Mouse (Mus musculus): ENCODE measurements at regions not wholly inside any gene's neighbourhood (a gene's known extent, or its start where the extent isn't known, plus 50 kb on each side); places are given as distances from the start of the nearest gene placed in this dataset.

GRCm38 (mm10) chr17:15981558-15981957, 150.7 kb upstream of the Rgmb start:
- no peak for DNase-seq (ENCODE audit: low spot score)

- DNase-seq (ENCODE audit: low spot score) = no peak
Measured at GRCm38 (mm10) chr17:15977374-15978031, 146.7 kb upstream of the Rgmb start.

GRCm38 (mm10) chr17:15971351-15971685, 140.5 kb upstream of the Rgmb start:
- DNase-seq (ENCODE audit: low spot score) = no peak

GRCm38 (mm10) chr17:15970481-15971350, 139.9 kb upstream of the Rgmb start:
- DNase-seq (ENCODE audit: low spot score) = no peak

DNA sequence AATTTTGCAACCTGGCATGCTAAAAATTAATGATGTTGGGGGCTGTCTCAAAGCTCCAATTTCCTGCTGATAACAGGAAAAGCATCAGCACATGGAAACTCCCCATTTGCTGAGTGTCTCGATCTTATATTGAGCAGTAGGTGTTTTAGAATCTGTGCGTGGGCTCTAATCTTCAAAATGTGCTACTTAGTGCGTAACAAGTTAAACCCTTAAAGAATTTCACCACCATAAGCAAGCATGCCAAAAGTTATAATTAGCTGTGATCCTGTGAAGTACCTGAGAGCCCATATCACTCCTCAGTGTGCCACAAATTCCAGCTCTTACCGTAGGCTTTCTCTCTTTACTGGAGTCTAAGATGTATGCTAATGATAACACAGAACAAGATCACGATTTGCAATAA, 137.5 kb upstream of the Rgmb start:
- no peak for DNase-seq (ENCODE audit: low spot score)

DNA sequence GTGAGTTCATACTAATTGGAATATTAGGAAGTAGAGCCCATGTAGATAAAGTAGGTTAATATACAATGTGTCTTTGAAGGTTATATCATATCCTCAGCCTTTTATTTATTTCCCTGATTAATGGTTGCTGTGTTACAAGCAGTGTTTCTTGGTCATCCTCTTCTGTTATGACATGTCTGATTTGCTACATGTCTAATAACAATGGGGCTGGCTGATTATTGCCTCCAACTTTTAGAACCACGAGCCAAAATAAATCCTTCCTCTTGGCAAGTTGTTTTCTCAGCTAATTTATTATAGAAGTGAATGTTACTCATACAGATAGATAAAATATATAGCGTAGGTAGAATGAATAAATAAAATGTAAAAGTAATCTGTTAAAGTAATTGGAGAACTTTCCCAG, 124.8 kb upstream of the Rgmb start:
- DNase-seq (ENCODE audit: low spot score) = no peak

DNA sequence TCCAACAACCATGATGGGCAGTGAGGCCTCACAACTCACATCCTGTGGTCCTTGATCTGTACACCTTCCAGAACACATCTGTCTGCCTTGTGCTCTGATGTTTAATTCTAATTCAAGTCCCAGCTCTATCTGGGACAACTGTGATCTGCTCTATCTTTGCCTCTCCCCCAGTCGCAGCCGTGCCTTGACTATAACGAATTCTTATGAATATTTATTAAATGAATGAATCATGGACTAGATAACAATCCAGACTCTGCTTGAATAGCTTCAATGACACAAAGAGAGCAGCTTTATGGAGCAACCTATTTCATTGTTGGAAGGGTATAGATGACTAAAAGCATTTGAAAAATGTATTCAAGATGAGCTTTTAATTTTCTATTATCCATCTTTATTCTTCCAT, 120.8 kb upstream of the Rgmb start:
- no peak for DNase-seq (ENCODE audit: low spot score)

GRCm38 (mm10) chr17:15949753-15950152, 118.9 kb upstream of the Rgmb start:
- DNase-seq (ENCODE audit: low spot score) = no peak

DNA sequence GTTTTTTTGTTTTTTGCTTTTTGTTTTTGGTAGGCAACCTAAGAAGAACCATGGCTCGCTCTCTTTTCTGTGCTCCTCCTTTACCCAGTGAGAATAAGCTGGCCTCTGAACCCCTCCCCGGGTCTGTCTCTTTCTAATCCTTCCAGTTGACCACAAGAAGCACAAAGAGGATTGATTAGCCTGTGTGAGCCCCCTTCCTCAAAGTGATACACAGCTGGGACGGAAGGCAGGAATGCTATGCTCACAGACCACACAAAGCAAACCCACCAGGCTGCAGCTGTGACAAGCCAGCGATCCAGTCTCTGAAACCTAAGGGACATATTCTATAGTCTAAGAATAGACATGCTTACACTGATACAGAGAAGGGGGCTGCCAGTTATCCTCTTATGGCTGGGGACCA, 111.5 kb upstream of the Rgmb start:
- DNase-seq (ENCODE audit: low spot score) = no peak

- DNase-seq (ENCODE audit: low spot score) = no peak
Measured at GRCm38 (mm10) chr17:15918609-15919008, 87.8 kb upstream of the Rgmb start.

- no peak for DNase-seq (ENCODE audit: low spot score)
Measured at GRCm38 (mm10) chr17:15898689-15899419, 68.0 kb upstream of the Rgmb start.

DNA sequence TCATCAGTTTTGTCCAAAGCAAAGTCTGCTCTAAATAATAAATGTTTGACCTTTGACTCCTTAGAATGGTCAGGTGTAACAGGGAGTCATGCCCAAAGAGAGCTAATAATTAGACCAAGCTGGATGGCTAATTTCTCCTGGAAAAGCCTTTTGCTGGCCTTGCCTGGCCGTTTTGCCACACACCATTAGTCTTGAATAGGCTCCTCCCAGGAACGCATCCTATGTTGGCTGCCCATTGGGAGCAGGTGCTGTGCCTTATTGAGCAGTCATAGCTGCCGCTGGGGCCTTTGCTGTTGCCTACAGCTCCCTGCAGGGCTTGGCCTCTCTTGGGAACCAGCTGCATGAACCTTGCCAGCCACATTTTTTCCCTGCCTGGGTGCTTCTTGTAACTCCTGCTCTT, 65.1 kb upstream of the Rgmb start:
- no peak for DNase-seq (ENCODE audit: low spot score)

GRCm38 (mm10) chr17:15891896-15892675, 61.2 kb upstream of the Rgmb start:
- DNase-seq (ENCODE audit: low spot score) = no peak

DNA sequence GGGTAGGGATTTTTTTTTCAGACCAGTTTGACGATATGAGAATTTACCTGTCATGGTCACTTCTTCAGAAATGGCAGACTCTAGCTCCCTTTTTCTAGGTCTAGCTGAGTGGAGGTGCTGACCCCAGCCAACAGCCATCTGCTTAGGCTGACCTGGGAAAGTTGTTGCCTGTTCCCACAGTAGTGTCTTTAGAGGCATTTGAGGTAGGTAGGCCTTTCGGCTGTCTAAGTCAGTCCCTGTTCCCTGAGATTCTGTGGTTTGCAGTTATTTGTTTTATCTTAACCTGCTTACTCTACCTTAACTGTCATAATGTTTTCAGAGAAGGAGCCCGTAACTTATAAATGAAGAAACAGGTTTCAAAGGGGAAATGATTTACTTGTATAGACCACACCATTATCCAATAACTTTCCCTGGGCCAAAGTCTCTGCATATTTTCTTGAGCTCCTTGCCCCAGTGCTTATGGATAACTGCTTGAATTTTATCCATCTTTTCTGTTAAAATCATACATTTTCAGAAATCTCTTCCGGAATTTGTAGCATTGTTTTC, 59.8 kb upstream of the Rgmb start:
- DNase-seq (ENCODE audit: low spot score) = no peak

GRCm38 (mm10) chr17:15882803-15883202, 52.0 kb upstream of the Rgmb start:
- DNase-seq (ENCODE audit: low spot score) = no peak

- DNase-seq (ENCODE audit: low spot score) = no peak
Measured at GRCm38 (mm10) chr17:15882245-15882644, 51.4 kb upstream of the Rgmb start.

All from yolk sac, embryonic 10.5 days (tissue).